ENCODE assay signal across 10 mouse cellular contexts in the genomic region with DNA sequence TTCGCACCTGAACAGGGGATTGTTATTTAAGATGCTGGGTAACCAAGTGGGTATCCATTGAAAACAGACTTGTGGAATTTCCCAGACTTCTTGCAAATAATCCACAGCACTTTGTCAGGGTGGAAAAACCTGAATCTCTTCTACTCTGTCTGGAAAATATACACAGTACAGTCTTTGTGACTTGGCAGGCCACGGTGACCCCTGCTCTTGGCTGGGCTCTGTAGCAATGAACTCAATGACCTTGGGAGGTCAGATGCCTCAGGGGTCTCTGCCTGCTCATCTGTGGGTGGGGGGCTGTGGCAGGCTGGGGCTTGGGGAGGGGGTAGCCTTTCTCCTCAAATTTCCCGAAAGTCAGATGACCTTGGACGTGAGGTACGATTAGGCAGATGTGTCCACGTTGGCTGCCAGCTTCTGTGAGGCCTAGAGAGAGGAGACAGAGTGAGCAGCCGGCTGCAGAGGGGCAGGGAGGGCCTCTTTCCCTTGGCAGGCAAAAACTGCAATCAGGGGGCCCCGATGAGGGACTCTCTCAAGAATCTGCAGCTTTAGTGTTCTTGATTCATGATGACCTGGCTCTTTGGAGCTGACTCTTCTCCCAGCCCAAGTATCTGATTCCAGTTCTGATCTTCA.
DNase-seq lines count a peak whose midpoint lies in the region; ATAC-seq and TF ChIP-seq lines count a peak whose summit lies in the region.
"Had no signal": no experiment of that assay in that cellular context is flagged by ENCODE, and none has a peak within 500 bp of the region (broad histone marks: within the 10 kb centered on the region; RNA-seq: fewer than 3 reads in every experiment).

No protein-coding gene starts in this region.

- TF ChIP-seq EP300 in stomach, postnatal 0 days (optimal IDR thresholded peaks at IDR 0.05) = no peak

- no peak for TF ChIP-seq CTCF in stomach, postnatal 0 days (IDR thresholded peaks at IDR 0.05; ENCODE audit: low read depth)

- peaks cover 9% of the 10 kb centered on the region for H3K4me1 ChIP-seq in lung, embryonic 16.5 days (replicated peaks; ENCODE audit: control insufficient read depth, insufficient read depth, low read length)
- H3K4me1 ChIP-seq in stomach, postnatal 0 days (replicated peaks; ENCODE audit: control insufficient read depth, insufficient read depth) = no peaks in the 10 kb centered on the region; the same call in 1 of the 2 replicates

- 30% methylated on average over 8 of the region's 8 CpGs for WGBS in lung, embryonic 16.5 days
- WGBS in stomach, postnatal 0 days = 36% methylated on average over 8 of the region's 8 CpGs

- H3K9ac ChIP-seq in lung, embryonic 16.5 days (ENCODE audit: low read length) = no peak overlapping the region
- H3K9ac ChIP-seq in stomach, postnatal 0 days (ENCODE audit: low read length) = no peak overlapping the region

- no peaks in the 10 kb centered on the region for H3K27me3 ChIP-seq in lung, embryonic 16.5 days (ENCODE audit: control insufficient read depth, insufficient read depth, low read depth, low read length)
- H3K27me3 ChIP-seq in stomach, postnatal 0 days (ENCODE audit: control insufficient read depth, insufficient read depth, low read length) = no peaks in the 10 kb centered on the region

- no peaks in the 10 kb centered on the region for H3K36me3 ChIP-seq in lung, embryonic 16.5 days (ENCODE audit: control insufficient read depth, insufficient read depth, low read length)
- no peaks in the 10 kb centered on the region for H3K36me3 ChIP-seq in stomach, postnatal 0 days (ENCODE audit: control insufficient read depth, insufficient read depth, low read length)

- peak; percentile 19 for DNase-seq in gastrocnemius, adult 18-20 months (ENCODE audit: low spot score)
- no peak for DNase-seq in gastrocnemius, adult 8-10 months (ENCODE audit: low spot score in 2 of 2)
- DNase-seq in lung, postnatal 36 days = no peak
- DNase-seq in heart, postnatal 10 days = peak; percentile 35
- DNase-seq in stomach, postnatal 0 days (ENCODE audit: low spot score) = peak; percentile 26
- DNase-seq in spleen, postnatal 36 days (ENCODE audit: low spot score in 2 of 2) = no peak
- DNase-seq in thymus, postnatal 10 days (ENCODE audit: low spot score in 2 of 2) = no peak
- DNase-seq: cerebellum, postnatal 36 days had no signal

- no peaks in the 10 kb centered on the region for H3K9me3 ChIP-seq in lung, embryonic 16.5 days (ENCODE audit: control insufficient read depth, low read length)
- H3K9me3 ChIP-seq in stomach, postnatal 0 days (ENCODE audit: control insufficient read depth, low read length) = no peaks in the 10 kb centered on the region

- intact Hi-C loops in heart, postnatal 10 days (cut with DNase I) = no loop called here

- peak overlapping the region; percentile 12; the same call in 1 of the 2 replicates for H3K27ac ChIP-seq in lung, embryonic 16.5 days (ENCODE audit: low read length)
- H3K27ac ChIP-seq in stomach, postnatal 0 days (replicated peaks) = peak overlapping the region; percentile 85

- no peak overlapping the region for H3K4me2 ChIP-seq in lung, embryonic 16.5 days (ENCODE audit: low read depth, low read length)
- H3K4me2 ChIP-seq in stomach, postnatal 0 days (replicated peaks; ENCODE audit: low read depth) = no peak overlapping the region

- no peak overlapping the region for H3K4me3 ChIP-seq in lung, embryonic 16.5 days (ENCODE audit: low read length)
- H3K4me3 ChIP-seq in stomach, postnatal 0 days (ENCODE audit: low read depth, low read length) = no peak overlapping the region

- ATAC-seq in lung, embryonic 16.5 days (ENCODE audit: low read depth) = peak; percentile 71
- peak; percentile 55; the same call in 1 of the 2 replicates for ATAC-seq in stomach, postnatal 0 days (ENCODE audit: low FRiP score, low TSS enrichment)
- ATAC-seq: hindbrain, embryonic 16.5 days had no signal

Comparison
In these comparisons a context has a peak if more than half of its experiments do, and no peak if none do; other contexts are left out.
1. DNase-seq: peak in gastrocnemius, adult 18-20 months (single experiment), heart, postnatal 10 days (2 of 2) and stomach, postnatal 0 days (single experiment); none in gastrocnemius, adult 8-10 months (0 of 2), lung, postnatal 36 days (single experiment), spleen, postnatal 36 days (0 of 2) and thymus, postnatal 10 days (0 of 2).